8 mouse cellular contexts compared by ENCODE assay signal in the genomic region with DNA sequence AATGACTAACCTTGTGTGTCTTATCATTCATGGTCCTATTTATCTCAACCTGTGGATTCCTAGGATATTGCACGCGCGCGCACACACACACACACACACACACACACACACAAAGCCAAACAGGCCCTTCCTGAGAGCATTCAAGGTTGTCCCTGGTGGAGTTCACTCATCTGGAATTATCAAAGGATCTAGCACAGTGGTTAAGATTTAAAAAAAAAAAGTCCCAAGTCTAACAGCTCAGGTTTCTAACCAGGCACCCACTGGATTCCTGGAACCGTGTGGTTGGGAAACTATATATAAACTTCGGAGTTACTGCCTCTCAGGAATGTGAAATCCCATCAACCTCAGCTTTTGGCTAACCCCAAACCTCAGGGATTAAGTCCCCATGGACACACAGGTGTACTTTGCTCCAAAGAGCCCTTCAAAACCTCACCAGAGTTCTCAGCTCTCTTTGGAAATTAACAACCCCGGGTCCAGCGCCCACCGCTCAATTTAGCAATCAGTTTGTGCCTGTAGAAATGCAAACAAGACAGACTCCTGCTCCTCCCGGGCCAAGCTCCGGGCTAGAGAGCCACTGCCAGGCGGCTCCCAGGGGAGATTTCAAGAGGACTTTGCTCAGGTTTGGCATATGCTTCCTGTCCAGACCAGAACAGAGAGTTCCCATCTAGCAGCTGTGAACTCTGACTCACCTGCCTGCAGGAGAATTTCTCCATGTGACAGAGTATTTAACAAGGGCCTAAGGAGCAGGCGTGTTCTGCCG.
DNase-seq lines count a peak whose midpoint lies in the region; ATAC-seq lines count a peak whose summit lies in the region.

No protein-coding gene starts in this region.

- no peak overlapping the region for H3K4me2 ChIP-seq in liver, embryonic 12.5 days
- H3K4me2 ChIP-seq in forebrain, embryonic 16.5 days (ENCODE audit: low read length), result no peak overlapping the region
- H3K4me2 ChIP-seq in midbrain, embryonic 14.5 days (ENCODE audit: low read length), result no peak overlapping the region

- H3K4me1 ChIP-seq in liver, embryonic 12.5 days, result peaks cover 5% of the 10 kb centered on the region; the same call in 1 of the 2 replicates
- H3K4me1 ChIP-seq in forebrain, embryonic 16.5 days (replicated peaks; ENCODE audit: control insufficient read depth, insufficient read depth, low read length), result no peaks in the 10 kb centered on the region
- no peaks in the 10 kb centered on the region for H3K4me1 ChIP-seq in midbrain, embryonic 14.5 days (ENCODE audit: control insufficient read depth, insufficient read depth, low read length)

- no peaks in the 10 kb centered on the region for H3K9me3 ChIP-seq in liver, embryonic 12.5 days (replicated peaks)
- H3K9me3 ChIP-seq in forebrain, embryonic 16.5 days (ENCODE audit: control insufficient read depth, low read length), result no peaks in the 10 kb centered on the region
- no peaks in the 10 kb centered on the region for H3K9me3 ChIP-seq in midbrain, embryonic 14.5 days (ENCODE audit: control insufficient read depth, low read length)

- H3K36me3 ChIP-seq in liver, embryonic 12.5 days, result no peaks in the 10 kb centered on the region
- H3K36me3 ChIP-seq in forebrain, embryonic 16.5 days (ENCODE audit: control insufficient read depth, insufficient read depth), result no peaks in the 10 kb centered on the region
- H3K36me3 ChIP-seq in midbrain, embryonic 14.5 days (ENCODE audit: control insufficient read depth, insufficient read depth, low read length), result no peaks in the 10 kb centered on the region

- H3K4me3 ChIP-seq in liver, embryonic 12.5 days, result no peak overlapping the region
- H3K4me3 ChIP-seq in forebrain, embryonic 16.5 days (replicated peaks; ENCODE audit: low read length), result no peak overlapping the region
- H3K4me3 ChIP-seq in midbrain, embryonic 14.5 days (replicated peaks; ENCODE audit: low read depth, low read length), result no peak overlapping the region

- WGBS in liver, embryonic 12.5 days (ENCODE audit: insufficient replicate concordance), result 68% methylated on average over 14 of the region's 14 CpGs
- 80% methylated on average over 14 of the region's 14 CpGs for WGBS in forebrain, embryonic 16.5 days
- 75% methylated on average over 14 of the region's 14 CpGs for WGBS in midbrain, embryonic 14.5 days

- ATAC-seq in liver, embryonic 12.5 days, result 0 out of 2 replicates have a peak, but pooled peaks have one; percentile 32
- no peak for ATAC-seq in forebrain, embryonic 16.5 days
- no peak for ATAC-seq in granulocyte monocyte progenitor cell, adult 5-6 weeks (replicated peaks; ENCODE audit: poor library complexity, severe bottlenecking)
- ATAC-seq in midbrain, embryonic 14.5 days (ENCODE audit: low FRiP score, low TSS enrichment), result no peak

- no peaks in the 10 kb centered on the region for H3K27me3 ChIP-seq in liver, embryonic 12.5 days (replicated peaks)
- no peaks in the 10 kb centered on the region for H3K27me3 ChIP-seq in forebrain, embryonic 16.5 days (replicated peaks; ENCODE audit: control insufficient read depth, insufficient read depth, low read length)
- no peaks in the 10 kb centered on the region for H3K27me3 ChIP-seq in midbrain, embryonic 14.5 days (ENCODE audit: control insufficient read depth, insufficient read depth, low read length)

- no peak overlapping the region for H3K9ac ChIP-seq in liver, embryonic 12.5 days
- no peak overlapping the region for H3K9ac ChIP-seq in forebrain, embryonic 16.5 days (replicated peaks; ENCODE audit: low read depth, low read length)
- no peak overlapping the region for H3K9ac ChIP-seq in midbrain, embryonic 14.5 days (replicated peaks; ENCODE audit: low read length)

- H3K27ac ChIP-seq in liver, embryonic 12.5 days, result no peak overlapping the region
- H3K27ac ChIP-seq in forebrain, embryonic 16.5 days (ENCODE audit: low read length), result no peak overlapping the region
- H3K27ac ChIP-seq in midbrain, embryonic 14.5 days (replicated peaks; ENCODE audit: low read depth, low read length), result no peak overlapping the region

- peak; percentile 20 to 35 for DNase-seq in adrenal gland, adult 18-20 months (ENCODE audit: low spot score in 2 of 2)
- DNase-seq in cerebellum, postnatal 25 days, result peak; percentile 55 to 64
- peak; percentile 51 for DNase-seq in heart, postnatal 4 days
- DNase-seq in spleen, postnatal 10 days (ENCODE audit: low spot score in 2 of 2), result no peak
- no peak for DNase-seq in midbrain, embryonic 14.5 days

Comparison
In these comparisons a context has a peak if more than half of its experiments do, and no peak if none do; other contexts are left out.
1. DNase-seq: peak in adrenal gland, adult 18-20 months (2 of 2), cerebellum, postnatal 25 days (2 of 2) and heart, postnatal 4 days (single experiment); none in spleen, postnatal 10 days (0 of 2) and midbrain, embryonic 14.5 days (single experiment).